Mouse (Mus musculus): ENCODE results near the gene Gm20388.

The Gm20388 gene

DNA sequence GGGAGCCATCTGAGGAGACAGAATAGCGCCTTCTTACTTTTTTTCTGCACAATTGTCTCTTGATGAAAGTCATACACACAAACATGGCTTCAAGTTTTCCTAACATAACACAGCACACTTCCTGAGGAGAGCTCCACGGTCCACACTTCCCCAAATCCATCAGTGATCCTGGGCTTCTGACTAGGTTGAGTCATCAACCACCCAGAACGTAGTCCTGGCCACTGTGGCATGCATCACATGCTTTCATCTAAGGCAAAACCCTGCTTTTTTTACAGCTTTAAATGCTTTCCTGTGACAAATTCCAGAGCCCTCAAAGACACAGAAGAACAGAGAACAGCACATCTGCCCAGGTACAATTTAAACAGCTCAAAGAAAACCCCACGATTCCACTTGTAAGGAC is 1718.0 kb downstream of the Gm20388 start:
- DNase-seq (ENCODE audit: low spot score in 2 of 2), result no peak

DNA sequence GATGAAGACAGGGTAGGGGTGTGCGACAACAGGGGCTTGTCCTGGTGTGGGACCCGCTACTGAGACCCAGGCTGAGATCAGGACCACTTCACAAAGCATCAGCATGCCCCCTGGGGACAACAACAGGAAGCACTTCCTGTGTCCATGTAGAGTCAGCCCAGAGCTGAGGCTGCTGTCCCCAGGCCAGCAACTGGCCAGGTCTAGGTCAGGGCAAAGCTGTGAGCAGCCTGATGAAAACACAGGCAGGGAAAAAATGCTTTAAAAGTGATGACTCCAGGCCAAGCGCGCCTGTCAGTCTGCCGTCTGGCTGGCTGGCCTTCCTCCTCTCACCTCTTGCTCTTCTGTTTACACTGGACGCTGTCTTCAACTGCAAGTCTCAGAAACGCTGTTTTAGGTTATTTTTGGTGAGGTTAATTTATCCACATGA is 1721.0 kb downstream of the Gm20388 start:
- DNase-seq (ENCODE audit: low spot score in 2 of 2), result no peak

DNA sequence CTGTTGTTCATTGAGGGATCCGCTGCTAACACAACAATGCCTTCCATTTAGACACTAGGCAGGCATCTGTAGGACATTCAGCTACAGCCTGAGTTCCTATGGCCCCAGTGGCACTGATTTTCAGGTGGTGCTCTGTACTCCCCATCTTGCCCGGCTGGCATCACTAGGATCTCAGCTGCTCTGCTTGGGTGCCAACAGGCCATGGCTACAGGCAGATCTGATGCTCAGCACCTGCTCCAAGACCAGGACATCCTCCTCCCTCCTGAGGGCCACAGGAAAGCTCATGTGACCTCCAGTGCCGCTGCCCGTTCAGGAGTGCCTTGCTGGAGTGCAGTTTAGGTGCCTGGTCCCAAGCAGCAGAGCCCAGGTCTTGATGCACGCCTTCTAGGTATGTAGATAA is 1721.8 kb downstream of the Gm20388 start:
- no peak for DNase-seq (ENCODE audit: low spot score in 2 of 2)

DNA sequence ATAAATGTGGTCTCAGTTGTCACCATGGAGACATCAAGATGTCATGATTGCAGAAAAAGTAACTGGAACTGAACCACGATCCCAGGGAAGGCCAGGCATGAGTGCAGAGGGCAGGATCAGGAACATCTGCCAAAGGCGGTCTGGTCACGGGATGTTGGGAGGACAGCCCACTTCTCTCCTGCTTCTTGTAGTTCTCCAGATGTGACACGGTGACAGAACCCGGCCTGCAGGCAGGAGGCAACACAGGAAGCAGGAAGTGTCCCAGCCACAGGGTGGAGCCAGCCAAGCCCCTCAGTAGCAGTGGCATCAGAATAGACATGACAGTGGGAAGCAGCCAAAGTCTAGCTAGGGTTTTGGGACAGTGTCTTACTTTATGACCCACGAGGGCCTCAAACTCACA is 1724.9 kb downstream of the Gm20388 start:
- DNase-seq (ENCODE audit: low spot score in 2 of 2), result no peak

DNA sequence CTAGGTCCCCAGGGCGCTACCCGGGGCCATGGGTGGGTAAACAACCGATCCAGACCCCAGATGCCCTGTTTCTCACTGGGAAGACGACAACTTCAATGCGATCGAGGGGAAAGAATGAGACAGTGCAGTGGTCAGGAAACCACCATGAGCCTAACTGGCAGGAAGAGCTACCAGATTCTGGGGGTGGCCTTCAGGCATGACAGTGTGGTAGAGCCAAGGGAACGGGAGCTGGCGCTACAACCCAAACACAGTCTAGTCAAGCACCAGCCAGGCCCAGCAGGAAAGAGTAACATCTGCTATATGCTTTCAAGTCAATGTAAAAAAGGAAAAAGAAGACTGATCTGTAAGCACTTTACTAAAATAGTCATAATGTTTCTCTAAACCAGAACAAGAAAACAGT is 1725.5 kb downstream of the Gm20388 start:
- DNase-seq (ENCODE audit: low spot score in 2 of 2), result no peak

DNA sequence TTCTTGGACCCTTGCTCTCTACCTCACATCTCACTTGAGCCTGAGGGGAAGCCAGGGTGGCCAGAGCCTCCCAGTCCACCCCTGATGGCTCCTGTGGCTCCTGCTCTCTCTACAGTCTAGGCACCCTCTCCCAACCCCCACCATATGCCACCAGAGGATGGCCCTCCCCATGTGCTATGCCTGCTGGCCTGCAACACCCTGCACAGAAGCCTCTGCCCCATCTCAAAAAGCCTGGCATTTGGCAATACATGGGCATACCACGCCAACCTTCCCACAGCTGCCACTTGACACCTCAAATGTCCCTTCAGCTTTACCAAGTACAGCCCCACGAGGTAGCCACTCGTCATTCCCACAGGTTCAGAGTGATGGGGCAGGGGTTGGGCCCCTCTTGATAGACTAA is 1732.2 kb downstream of the Gm20388 start:
- DNase-seq (ENCODE audit: low spot score in 2 of 2), result no peak

DNA sequence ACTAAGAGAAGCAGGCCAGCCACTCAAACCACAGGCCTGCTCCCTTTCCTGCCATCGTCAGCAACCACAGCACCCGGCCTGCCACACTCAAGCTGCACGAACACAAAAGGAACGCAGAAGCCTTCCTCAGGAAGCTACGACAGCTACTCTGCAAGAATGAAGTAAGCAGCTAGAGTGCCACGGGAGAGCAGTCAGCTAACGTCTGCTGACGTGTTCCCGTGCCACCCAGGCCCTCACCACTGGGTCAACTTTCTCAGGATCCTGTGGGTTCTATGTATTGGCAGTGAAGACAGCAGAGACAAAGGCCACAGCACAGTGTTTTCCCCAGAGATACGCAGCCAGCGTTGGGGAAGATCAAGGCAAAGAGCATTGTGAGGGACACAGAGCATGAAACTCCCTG is 1732.7 kb downstream of the Gm20388 start:
- no peak for DNase-seq (ENCODE audit: low spot score in 2 of 2)

DNA sequence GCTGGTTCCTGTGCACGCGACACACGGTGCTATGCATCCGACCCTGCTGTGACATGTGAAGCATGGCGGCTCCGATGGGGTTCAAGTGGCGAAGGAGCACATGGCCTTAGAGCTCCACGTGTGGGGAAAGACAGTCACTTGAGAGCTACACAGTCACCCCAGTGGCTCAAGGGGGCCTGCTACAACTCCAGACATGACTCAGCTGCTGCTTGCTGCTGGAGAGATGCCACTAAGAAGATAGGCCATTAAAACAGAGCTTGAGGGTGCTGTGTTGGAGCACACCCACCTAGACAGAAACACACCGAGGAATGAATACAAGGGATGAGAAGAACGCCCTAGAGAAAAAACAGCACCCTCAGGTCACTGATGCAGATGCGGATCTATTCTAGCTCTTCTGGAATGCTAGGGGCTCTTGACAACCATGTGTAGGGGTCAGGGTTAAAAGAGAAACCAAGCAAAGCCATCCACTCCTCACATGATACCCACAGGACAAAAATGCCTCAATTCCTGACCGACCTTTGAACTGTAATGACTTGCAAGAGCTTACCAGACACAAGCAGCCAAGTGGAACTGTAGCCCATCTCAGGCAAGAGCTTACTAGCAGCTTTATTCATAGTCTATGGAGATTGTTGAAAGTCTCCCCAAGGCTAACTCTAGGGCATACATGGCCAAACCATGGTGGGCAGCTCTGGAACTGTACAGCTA is 1737.0 kb downstream of the Gm20388 start:
- no peak for DNase-seq (ENCODE audit: low spot score in 2 of 2)

DNA sequence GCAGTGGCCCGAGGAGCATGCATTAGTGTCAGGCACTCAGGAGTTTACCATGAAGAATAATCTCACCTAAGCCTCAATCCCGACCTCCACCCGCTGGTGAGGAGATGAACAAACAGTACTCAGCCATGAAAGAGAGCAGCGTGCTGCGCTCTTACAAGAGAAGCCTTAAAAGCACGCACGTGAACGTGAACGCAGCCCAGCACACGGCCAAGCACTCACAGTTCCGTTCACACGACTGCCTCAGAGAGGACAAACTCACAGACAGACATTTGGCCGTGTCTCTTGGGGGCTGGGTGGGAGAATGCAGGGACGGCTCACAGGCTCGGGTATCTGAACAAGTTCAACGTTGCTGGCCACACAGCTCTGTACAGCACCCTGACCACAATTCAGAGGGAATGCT is 1737.8 kb downstream of the Gm20388 start:
- no peak for DNase-seq (ENCODE audit: low spot score in 2 of 2)

DNA sequence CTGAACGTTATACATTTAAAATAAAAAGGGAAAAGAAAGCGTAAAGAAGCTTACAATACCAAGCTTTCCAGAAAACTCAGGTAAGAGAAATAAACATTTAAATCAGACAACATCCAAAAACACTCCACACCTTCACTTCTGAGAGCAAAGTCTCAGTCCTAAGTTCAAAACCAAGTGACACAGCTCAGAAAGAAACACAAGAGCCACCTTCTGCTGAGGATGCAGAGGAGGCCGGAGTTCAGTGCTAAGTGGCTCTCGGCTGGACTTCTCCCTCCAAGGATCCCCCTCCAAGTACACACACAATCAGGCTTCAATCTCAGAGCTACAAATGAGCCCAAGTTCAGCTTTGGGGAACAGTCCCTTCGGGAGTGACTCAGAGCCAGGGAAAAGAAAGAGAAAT is 1738.8 kb downstream of the Gm20388 start:
- DNase-seq (ENCODE audit: low spot score in 2 of 2), result no peak

DNA sequence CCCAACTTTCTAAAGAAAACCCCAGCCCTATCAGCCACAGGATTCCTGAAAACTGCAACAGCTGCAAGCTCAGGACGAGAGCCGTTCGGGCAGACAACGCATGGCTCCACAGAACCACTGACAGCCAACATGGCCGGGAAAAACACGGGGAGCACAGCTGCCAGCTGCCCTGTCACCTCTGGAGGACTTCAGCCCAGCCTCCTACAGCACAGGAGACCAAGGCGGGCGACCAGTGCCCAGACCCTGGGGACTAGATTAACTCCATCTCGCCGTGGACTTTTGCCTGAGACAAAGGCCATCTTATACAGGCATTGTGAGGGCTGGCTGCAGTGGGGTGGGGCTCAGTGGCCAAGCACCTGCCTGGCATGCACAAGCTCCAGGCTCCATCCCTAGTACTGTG is 1739.3 kb downstream of the Gm20388 start:
- no peak for DNase-seq (ENCODE audit: low spot score in 2 of 2)

DNA sequence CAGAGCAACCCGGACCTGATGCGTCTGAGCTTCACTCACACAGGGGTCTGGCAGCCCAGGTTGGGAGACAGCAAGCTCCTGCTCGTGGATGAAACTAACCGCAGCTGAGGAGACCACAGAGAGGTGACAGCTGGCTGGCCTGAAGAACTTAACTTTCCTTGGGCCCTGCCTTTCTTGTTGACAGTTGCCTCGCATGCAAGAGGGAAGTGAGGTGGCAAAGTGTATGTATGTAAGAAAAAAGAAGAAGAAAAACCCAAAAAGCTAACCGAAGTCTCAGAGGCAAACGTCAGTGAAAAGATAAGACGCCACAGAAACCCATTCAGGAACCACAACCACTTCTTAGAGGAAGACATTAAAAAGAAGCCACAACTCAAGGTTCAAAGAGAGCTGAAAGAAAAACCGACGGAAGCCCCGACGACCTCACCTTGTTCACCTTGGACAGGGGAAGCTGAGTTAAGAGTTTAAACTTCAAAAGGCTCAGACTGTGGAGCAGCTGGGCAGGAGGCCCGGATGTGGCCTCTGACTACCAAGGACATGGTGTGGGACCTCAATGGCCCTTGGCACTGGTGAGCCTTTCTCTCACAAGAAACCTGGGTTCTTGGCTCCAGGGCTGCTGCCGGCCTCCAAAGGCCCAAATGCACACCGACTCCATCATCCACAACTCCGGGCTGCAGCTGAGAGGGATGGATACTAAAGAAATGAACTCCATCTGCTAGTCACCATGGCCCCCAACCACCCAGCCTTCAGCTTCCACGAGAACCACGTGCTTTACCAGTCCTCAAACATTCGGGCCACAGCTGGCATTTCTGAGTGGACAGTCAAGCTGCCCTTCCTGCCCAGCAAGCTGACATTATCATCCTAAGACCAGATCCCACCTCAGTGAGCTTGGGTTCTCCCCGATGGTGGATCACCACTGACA is 1740.0 kb downstream of the Gm20388 start:
- no peak for DNase-seq (ENCODE audit: low spot score in 2 of 2)

DNA sequence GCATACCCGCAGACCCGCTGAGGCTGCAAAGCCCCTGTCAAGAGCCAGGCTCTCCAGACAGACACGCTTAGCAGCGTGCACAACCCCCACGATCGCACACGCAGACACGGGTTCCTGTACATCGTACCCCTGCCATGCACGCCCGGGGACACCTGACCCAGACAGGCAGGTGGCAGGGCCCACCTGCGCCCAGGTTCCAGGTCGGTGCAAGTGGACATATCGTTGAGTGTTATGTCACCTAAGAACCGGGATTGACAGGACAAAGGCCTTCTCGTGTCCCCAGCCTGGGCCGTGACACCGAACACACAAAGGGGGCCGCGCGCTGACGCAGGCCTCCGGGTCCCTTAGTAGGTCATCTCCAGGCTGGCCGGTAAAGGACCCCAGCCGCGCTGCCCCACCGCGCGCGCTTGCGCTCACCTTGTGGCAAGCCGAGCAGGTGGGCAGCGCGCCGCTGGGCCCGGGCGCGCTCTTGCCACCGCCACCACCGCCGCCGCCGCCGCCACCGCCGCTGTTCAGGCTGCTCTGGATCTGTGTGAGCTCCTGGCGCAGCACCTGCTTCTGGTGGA is 1740.8 kb downstream of the Gm20388 start:
- no peak for DNase-seq (ENCODE audit: low spot score in 2 of 2)

DNA sequence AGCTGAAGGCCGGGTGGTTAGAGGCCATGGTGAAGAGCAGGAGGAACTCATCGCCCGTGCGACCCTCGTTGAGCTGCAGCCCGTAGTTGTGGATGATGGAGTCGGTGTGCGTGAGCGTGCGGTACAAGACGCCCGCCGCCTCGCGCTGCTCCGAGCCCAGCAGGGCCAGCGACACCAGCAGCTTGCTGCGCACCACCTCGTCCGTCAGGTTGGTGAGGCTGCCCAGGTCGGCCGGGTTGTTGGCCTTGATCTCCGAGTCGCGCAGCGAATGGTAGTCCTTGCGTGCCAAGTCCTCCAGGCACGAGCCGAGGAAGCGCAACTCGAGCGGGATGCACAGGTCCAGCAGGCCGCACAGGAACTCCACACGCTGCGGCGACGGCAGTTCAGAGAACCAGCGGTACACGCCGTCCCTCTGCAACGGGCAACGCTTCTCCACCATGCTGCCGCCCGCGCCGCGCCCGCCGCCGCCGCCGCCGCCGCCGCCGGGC is 1741.3 kb downstream of the Gm20388 start:
- DNase-seq (ENCODE audit: low spot score in 2 of 2), result no peak

DNA sequence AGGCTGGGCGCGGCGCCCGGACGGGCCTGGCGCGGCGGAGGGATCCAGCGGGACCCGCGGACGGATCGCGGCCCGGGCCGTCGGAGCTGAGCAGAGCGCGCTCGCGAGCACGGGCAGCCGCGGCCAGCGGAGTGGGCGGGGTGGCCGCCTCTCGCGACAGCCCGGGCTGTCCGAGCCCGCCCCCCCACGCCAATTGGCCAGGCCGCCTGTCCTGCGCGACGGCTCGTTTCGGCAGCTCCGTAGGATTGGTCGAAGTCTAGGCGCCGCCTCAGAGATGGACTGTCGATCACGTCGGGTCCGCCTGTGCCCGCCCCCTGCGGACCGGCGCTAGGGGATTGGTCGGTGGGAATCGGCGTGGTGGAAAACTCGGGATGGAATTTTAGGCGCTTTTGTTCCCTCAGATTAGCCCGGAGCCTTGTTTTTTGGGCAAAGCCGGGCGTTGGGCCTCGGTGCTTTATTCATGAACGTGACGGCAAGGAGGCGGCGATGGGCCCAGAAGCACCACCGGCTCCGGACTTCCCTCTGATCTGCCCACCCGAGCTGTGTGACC is 1742.2 kb downstream of the Gm20388 start, which contains the start of gene Zcchc14:
TSS of gene Zcchc14 (minus strand) at position 128 of the 550 bp plus-strand sequence.
- DNase-seq (ENCODE audit: low spot score in 2 of 2), result peak; percentile 59 to 70

DNA sequence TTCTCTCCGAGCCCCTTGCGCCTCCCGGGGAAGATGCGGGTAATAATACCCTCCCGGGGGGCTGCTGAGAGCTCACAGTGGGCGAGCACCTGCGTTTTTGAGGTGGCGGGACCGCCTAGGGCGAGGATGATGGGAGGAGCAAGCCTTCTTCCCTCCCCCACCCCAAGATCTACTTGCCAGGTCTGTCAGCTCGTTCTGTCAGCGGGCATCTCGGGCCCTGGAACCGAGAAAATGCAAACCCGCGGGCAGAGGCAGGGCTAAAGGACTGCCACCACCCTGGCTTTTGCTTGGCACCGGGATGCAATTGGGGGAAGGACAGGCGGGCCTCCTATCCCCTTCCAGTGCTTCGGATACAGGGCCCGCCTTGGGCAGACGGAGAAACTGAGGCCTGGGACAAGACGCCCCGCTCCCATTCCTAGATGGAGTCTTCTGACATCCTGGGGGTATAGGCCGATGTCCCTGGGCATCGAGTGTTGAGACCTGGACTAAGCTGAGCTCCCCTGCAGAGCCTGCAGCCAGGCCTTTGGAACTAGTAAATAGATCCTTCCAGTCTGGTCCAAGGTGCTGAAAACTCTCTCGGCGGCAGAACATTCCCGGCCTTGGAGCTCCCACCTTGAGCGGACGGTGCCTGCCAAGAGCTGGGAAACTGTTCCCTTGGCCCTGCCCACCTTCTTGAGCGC is 1742.8 kb downstream of the Gm20388 start:
- no peak for DNase-seq (ENCODE audit: low spot score in 2 of 2)

DNA sequence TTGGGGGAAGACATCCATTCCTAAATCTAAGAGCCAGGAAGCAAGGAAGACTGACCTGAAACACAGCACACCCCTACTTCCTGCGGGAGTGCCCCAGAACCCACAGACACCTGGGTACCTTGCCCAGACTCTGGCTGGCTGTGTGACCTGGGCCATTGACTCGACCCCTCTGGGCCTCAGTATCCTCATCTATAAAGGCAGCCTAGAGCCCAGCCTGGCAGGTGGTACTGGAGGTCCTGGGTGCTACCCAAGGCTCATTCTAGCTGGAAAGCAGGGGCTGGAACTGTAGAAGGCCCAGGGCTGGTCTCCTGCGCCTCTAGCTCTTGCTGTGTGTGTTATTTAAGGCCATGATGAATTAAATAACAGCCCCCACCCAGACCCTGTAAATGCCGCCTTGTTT is 1743.5 kb downstream of the Gm20388 start:
- DNase-seq (ENCODE audit: low spot score in 2 of 2), result no peak

DNA sequence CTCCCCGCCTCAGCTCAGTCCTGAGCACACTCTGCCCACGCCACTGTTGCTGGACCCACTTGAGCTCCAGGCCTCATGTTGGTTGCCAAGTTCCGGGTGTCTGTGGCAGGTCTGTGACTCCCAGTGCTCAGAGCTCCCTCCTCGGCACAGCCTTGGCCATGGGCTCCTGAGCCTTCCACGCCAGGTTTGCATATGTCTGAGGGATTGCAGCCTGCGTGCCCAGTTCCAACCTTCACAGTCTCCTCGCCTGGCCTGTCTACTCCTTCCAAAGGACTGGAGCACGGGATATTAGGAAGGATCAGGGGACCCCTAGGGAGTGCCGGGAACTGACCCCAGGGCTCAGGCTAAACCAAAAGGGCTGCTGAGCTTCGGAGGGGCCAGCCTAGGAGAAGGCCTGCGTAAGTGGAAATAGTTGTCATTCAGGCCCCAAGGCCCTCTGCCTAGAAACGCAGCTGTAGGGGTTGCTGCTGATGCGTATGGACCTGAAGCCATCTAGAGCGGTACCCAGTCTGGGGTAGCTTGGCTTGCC is 1744.4 kb downstream of the Gm20388 start:
- no peak for DNase-seq (ENCODE audit: low spot score in 2 of 2)

DNA sequence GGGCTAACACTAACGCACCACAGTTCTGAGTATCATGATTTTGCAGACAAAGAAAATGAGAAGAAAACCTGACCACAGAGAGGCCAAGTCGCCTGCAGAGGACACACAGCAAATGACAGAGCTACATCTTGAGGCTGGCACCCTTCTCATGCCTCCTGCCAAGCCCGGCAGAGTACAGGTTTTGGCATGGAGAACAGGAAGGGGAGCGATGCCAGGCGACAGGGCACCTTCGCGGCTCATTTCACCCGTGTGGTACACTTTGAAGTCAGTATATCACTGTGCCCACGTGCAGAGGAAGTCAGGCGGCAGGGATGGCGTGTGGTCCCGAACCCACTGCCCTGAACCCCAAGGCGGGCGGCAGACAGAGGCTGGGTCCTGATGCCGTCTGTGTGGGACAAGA is 1750.0 kb downstream of the Gm20388 start:
- DNase-seq (ENCODE audit: low spot score in 2 of 2), result no peak

DNA sequence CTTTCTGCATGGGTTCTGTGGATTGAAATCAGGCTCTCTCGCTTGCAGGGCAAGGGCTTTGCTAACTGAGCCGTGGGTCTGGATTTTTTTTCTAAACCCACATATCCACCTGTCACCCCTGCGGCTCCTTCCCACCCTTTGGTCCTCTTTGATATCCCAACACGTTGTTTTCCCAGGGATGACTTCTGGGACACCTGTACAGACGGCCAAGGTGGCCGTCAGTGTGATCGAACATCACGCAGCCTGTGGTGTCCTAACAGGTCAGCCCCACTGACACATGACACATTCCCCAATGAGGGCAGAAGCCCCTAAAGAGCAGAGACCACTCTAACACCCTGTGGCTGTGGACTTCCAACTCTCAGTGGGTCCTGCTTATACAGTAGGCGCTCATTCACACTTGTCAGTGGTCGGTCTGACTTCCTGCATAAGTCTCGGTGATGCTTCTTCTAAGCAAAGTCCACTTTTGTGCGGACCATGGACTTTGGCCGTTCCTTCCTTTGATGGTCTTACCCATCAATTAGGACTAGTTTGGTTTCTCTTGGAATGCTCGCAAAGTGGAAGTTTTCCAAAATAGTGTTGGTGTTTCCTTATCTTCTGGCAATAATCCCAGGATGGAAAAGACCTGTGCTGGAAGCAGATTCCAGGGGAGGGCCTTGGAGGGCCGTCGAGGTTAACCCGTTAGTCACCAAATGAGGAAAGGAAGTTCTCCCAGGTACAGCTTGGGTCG is 1751.2 kb downstream of the Gm20388 start:
- DNase-seq (ENCODE audit: low spot score in 2 of 2), result no peak

DNA sequence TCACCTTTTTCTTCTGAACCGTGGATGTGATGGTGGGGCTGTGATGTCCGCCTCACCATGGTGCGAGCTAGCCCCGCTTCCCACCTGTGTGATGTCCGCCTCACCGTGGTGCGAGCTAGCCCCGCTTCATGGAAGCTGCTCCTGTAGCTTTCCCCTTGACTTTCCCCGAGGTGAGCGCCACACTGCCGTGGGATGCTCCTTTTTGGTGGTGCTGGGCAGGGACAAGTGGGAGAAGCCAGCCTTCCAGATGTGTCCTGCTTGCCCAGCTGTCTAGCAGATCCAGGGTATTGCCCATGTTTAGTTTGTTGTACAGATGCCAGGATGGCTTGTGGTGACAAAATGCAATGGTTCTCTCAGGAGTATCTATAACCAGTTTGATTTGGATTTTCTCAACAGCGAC is 1752.5 kb downstream of the Gm20388 start:
- no peak for DNase-seq (ENCODE audit: low spot score in 2 of 2)
